Mouse (Mus musculus) T-helper 1 cell (primary cell): Measurements from ENCODE around the gene Hes2.

ENCODE experiments used
- in situ Hi-C: fragments of 300-600 bp; cut with MboI, MseI; formaldehyde crosslinking; loops from one replicate; pipeline ENCODE4 v1.15.1; 2025; ENCODE audit warnings: high pct_unique_total_duplicates

Gene Hes2

GRCm38 (mm10) chr4:152159285-152159678 is 615 bp downstream of the Hes2 start:
- in situ Hi-C loops, result no loop called here

GRCm38 (mm10) chr4:152160748-152161147 is 2.1 kb downstream of the Hes2 start:
- in situ Hi-C loops, result no loop called here

GRCm38 (mm10) chr4:152161601-152162000 is 2.9 kb downstream of the Hes2 start:
- in situ Hi-C loops, result no loop called here

- in situ Hi-C loops, result no loop called here
Observed at GRCm38 (mm10) chr4:152162748-152163147, 4.1 kb downstream of the Hes2 start.

- in situ Hi-C loops, result no loop called here
Observed at GRCm38 (mm10) chr4:152165036-152165931, 6.6 kb downstream of the Hes2 start.

- in situ Hi-C loops, result no loop called here
Observed at GRCm38 (mm10) chr4:152168052-152168451, 9.4 kb downstream of the Hes2 start.

GRCm38 (mm10) chr4:152169103-152169502 is 10.4 kb downstream of the Hes2 start:
- in situ Hi-C loops, result no loop called here

- in situ Hi-C loops, result loop anchor here (5.0 kb wide), 2 partner anchors 122 to 267 kb away; partner anchors contain the start of gene Hes3
Observed at GRCm38 (mm10) chr4:152170286-152170685, 11.6 kb downstream of the Hes2 start.

GRCm38 (mm10) chr4:152171543-152171942 is 12.9 kb downstream of the Hes2 start:
- in situ Hi-C loops, result loop anchor here (5.0 kb wide), 2 partner anchors 121 to 266 kb away; partner anchors contain the start of gene Hes3

- in situ Hi-C loops, result loop anchor here (5.0 kb wide), 2 partner anchors 119 to 264 kb away; partner anchors contain the start of gene Hes3
Observed at GRCm38 (mm10) chr4:152173041-152173440, 14.4 kb downstream of the Hes2 start.

GRCm38 (mm10) chr4:152173956-152174355 is 15.3 kb downstream of the Hes2 start:
- in situ Hi-C loops, result loop anchor here (5.0 kb wide), 2 partner anchors 118 to 263 kb away; partner anchors contain the start of gene Hes3

GRCm38 (mm10) chr4:152176638-152177037 is 18.0 kb downstream of the Hes2 start:
- in situ Hi-C loops, result loop anchor here (5.0 kb wide), 1 partner anchor 36 kb away; no protein-coding TSS in a partner anchor

- in situ Hi-C loops, result loop anchor here (5.0 kb wide), 1 partner anchor 35 kb away; no protein-coding TSS in a partner anchor
Observed at GRCm38 (mm10) chr4:152177174-152177536, 18.5 kb downstream of the Hes2 start.

- in situ Hi-C loops, result loop anchor here (5.0 kb wide), 1 partner anchor 35 kb away; no protein-coding TSS in a partner anchor
Observed at GRCm38 (mm10) chr4:152177537-152178343, 19.1 kb downstream of the Hes2 start, which contains the start of gene Acot7. Gene Acot7 (plus strand): TSS chr4:152178134.

GRCm38 (mm10) chr4:152178344-152178864 is 19.7 kb downstream of the Hes2 start:
- in situ Hi-C loops, result loop anchor here (5.0 kb wide), 1 partner anchor 34 kb away; no protein-coding TSS in a partner anchor

- in situ Hi-C loops, result loop anchor here (5.0 kb wide), 1 partner anchor 33 kb away; no protein-coding TSS in a partner anchor
Observed at GRCm38 (mm10) chr4:152178916-152179705, 20.4 kb downstream of the Hes2 start.

- in situ Hi-C loops, result loop anchor here (5.0 kb wide), 1 partner anchor 32 kb away; no protein-coding TSS in a partner anchor
Observed at GRCm38 (mm10) chr4:152179946-152180660, 21.4 kb downstream of the Hes2 start.

- in situ Hi-C loops, result no loop called here
Observed at GRCm38 (mm10) chr4:152182205-152182604, 23.5 kb downstream of the Hes2 start.

GRCm38 (mm10) chr4:152184353-152185035 is 25.8 kb downstream of the Hes2 start:
- in situ Hi-C loops, result no loop called here
